Mouse (Mus musculus) megakaryocyte progenitor cell, adult 5-6 weeks (primary cell): Measurements from ENCODE around the gene Mrps5. TPM values are rescaled to one million over a fixed set of nuclear protein-coding genes. Genes with fewer than 3 reads are reported as not detected.

ENCODE experiments used
- total RNA-seq, 2 experiments: library from RNA; stranded (forward) in 1 of 2; stranded (reverse) in 1 of 2; fragments of 157-497, 149-512 nt in 1 of 2; fragments of 200-1000 nt in 1 of 2; gene quantifications; 2 replicates each; pipeline versions ENCODE4 v1.2.3 to v1.2.4; 2015 to 2017

Gene Mrps5
- total RNA-seq, 2 experiments from 2014 or later: 37.2 to 121 TPM

Other genes with a start within 250 kb of the Mrps5 start
- 0.15 and 0.30 TPM in 2 replicates for gene Astl, start 248.6 kb upstream of the Mrps5 start, total RNA-seq (2015)
- gene Astl, start 248.6 kb upstream of the Mrps5 start, total RNA-seq (2017): 0.24 TPM in 1 of 2 replicates, not detected in the other
- not detected in 2 replicates for gene Adra2b, start 224.0 kb upstream of the Mrps5 start, total RNA-seq (2015)
- gene Adra2b, start 224.0 kb upstream of the Mrps5 start, total RNA-seq (2017): not detected in 2 replicates
- gene Gpat2, start 162.0 kb upstream of the Mrps5 start, total RNA-seq (2015): not detected in 2 replicates
- 0.12 TPM in 1 of 2 replicates, not detected in the other for gene Gpat2, start 162.0 kb upstream of the Mrps5 start, total RNA-seq (2017)
- 23.5 and 23.7 TPM in 2 replicates for gene Fahd2a, start 142.7 kb upstream of the Mrps5 start, total RNA-seq (2015)
- 5.7 and 6.9 TPM in 2 replicates for gene Fahd2a, start 142.7 kb upstream of the Mrps5 start, total RNA-seq (2017)
- gene Kcnip3, start 65.1 kb upstream of the Mrps5 start, total RNA-seq (2015): 32.3 and 37.5 TPM in 2 replicates
- gene Kcnip3, start 65.1 kb upstream of the Mrps5 start, total RNA-seq (2017): 15.8 and 22.2 TPM in 2 replicates
- not detected in 2 replicates for gene Prom2, start 45.8 kb upstream of the Mrps5 start, total RNA-seq (2015)
- not detected in 2 replicates for gene Prom2, start 45.8 kb upstream of the Mrps5 start, total RNA-seq (2017)
- gene Zfp661, start 128 bp upstream of the Mrps5 start, total RNA-seq (2015): 2.8 and 4.7 TPM in 2 replicates
- 2.6 and 4.9 TPM in 2 replicates for gene Zfp661, start 128 bp upstream of the Mrps5 start, total RNA-seq (2017)
- gene Mal, start 69.5 kb downstream of the Mrps5 start, total RNA-seq (2015): not detected in 2 replicates
- gene Mal, start 69.5 kb downstream of the Mrps5 start, total RNA-seq (2017): not detected in 2 replicates
- not detected in 2 replicates for gene Mall, start 142.7 kb downstream of the Mrps5 start, total RNA-seq (2015)
- gene Mall, start 142.7 kb downstream of the Mrps5 start, total RNA-seq (2017): not detected in 2 replicates
- gene Nphp1, start 201.7 kb downstream of the Mrps5 start, total RNA-seq (2015): 8.2 and 10.2 TPM in 2 replicates
- 12.9 and 14.9 TPM in 2 replicates for gene Nphp1, start 201.7 kb downstream of the Mrps5 start, total RNA-seq (2017)
- 24.5 and 25.1 TPM in 2 replicates for gene Mtln, start 205.3 kb downstream of the Mrps5 start, total RNA-seq (2015)
- gene Mtln, start 205.3 kb downstream of the Mrps5 start, total RNA-seq (2017): 31.2 and 43.8 TPM in 2 replicates
- 60.6 and 75.7 TPM in 2 replicates for gene Bub1, start 244.6 kb downstream of the Mrps5 start, total RNA-seq (2015)
- gene Bub1, start 244.6 kb downstream of the Mrps5 start, total RNA-seq (2017): 55.3 and 65.0 TPM in 2 replicates